Mouse (Mus musculus): Measurements from ENCODE around the gene Mamdc2.
"Not testable (repeated sequence)": the region's sequence is repeated elsewhere in the genome, so short reads cannot be mapped to it uniquely, and the experiment has no call there.

Gene Mamdc2

GRCm38 (mm10) chr19:23447988-23448497, at the start of gene Mamdc2:
TSS of gene Mamdc2 (minus strand) at chr19:23448442.
- DNase-seq (ENCODE audit: low spot score in 2 of 2) = peak in 1 of 2 experiments; percentile 2

GRCm38 (mm10) chr19:23498011-23498410, 49.8 kb upstream of the Mamdc2 start:
- no peak for DNase-seq (ENCODE audit: low spot score in 2 of 2)

- DNase-seq (ENCODE audit: low spot score in 2 of 2) = no peak
Measured at GRCm38 (mm10) chr19:23497171-23497917, 49.1 kb upstream of the Mamdc2 start.

- no peak for DNase-seq (ENCODE audit: low spot score in 2 of 2)
Measured at GRCm38 (mm10) chr19:23496536-23496935, 48.3 kb upstream of the Mamdc2 start.

- DNase-seq (ENCODE audit: low spot score in 2 of 2) = no peak
Measured at GRCm38 (mm10) chr19:23492663-23493062, 44.4 kb upstream of the Mamdc2 start.

GRCm38 (mm10) chr19:23490703-23491102, 42.5 kb upstream of the Mamdc2 start:
- DNase-seq (ENCODE audit: low spot score in 2 of 2) = not testable (repeated sequence)

GRCm38 (mm10) chr19:23489780-23490179, 41.5 kb upstream of the Mamdc2 start:
- no peak for DNase-seq (ENCODE audit: low spot score in 2 of 2)

GRCm38 (mm10) chr19:23487421-23487820, 39.2 kb upstream of the Mamdc2 start:
- DNase-seq (ENCODE audit: low spot score in 2 of 2) = no peak

- DNase-seq (ENCODE audit: low spot score in 2 of 2) = no peak
Measured at GRCm38 (mm10) chr19:23486631-23487270, 38.5 kb upstream of the Mamdc2 start.

- DNase-seq (ENCODE audit: low spot score in 2 of 2) = no peak
Measured at GRCm38 (mm10) chr19:23485940-23486600, 37.8 kb upstream of the Mamdc2 start.

- DNase-seq (ENCODE audit: low spot score in 2 of 2) = not testable (repeated sequence)
Measured at GRCm38 (mm10) chr19:23482571-23482970, 34.3 kb upstream of the Mamdc2 start.

GRCm38 (mm10) chr19:23479597-23479967, 31.3 kb upstream of the Mamdc2 start:
- no peak for DNase-seq (ENCODE audit: low spot score in 2 of 2)

GRCm38 (mm10) chr19:23478895-23479596, 30.8 kb upstream of the Mamdc2 start:
- no peak for DNase-seq (ENCODE audit: low spot score in 2 of 2)

- no peak for DNase-seq (ENCODE audit: low spot score in 2 of 2)
Measured at GRCm38 (mm10) chr19:23477826-23478225, 29.6 kb upstream of the Mamdc2 start.

- DNase-seq (ENCODE audit: low spot score in 2 of 2) = no peak
Measured at GRCm38 (mm10) chr19:23467866-23468265, 19.6 kb upstream of the Mamdc2 start.

GRCm38 (mm10) chr19:23467011-23467410, 18.8 kb upstream of the Mamdc2 start:
- no peak for DNase-seq (ENCODE audit: low spot score in 2 of 2)

GRCm38 (mm10) chr19:23457492-23457891, 9.2 kb upstream of the Mamdc2 start:
- no peak for DNase-seq (ENCODE audit: low spot score in 2 of 2)

- no peak for DNase-seq (ENCODE audit: low spot score in 2 of 2)
Measured at GRCm38 (mm10) chr19:23451361-23451760, 3.1 kb upstream of the Mamdc2 start.

- DNase-seq (ENCODE audit: low spot score in 2 of 2) = peak in 1 of 2 experiments; percentile 19
Measured at GRCm38 (mm10) chr19:23447221-23447987, 838 bp downstream of the Mamdc2 start.

- DNase-seq (ENCODE audit: low spot score in 2 of 2) = no peak
Measured at GRCm38 (mm10) chr19:23444910-23445845, 3.1 kb downstream of the Mamdc2 start.

Measured in left cerebral cortex, adult 9 months (tissue).